Mouse (Mus musculus) midbrain, embryonic 16.5 days (tissue): ENCODE measurements at regions not wholly inside any gene's neighbourhood (a gene's known extent, or its start where the extent isn't known, plus 50 kb on each side); places are given as distances from the start of the nearest gene placed in this dataset.

ENCODE experiments used
- ATAC-seq: fragments of 200-750 bp; cut with Nextera tagmentation; 2 replicates; pipeline ENCODE4 v1.8.0; 2017; ENCODE audit warnings: moderate TSS enrichment
- H3K27ac ChIP-seq: fragments of 300-500 bp; sonication (generic); 2 replicates; pipeline ENCODE4 v1.5.1; 2014; ENCODE audit warnings: mild to moderate bottlenecking, low read length, mixed read lengths
- H3K27me3 ChIP-seq: fragments of 300-500 bp; sonication (generic); 2 replicates; pipeline ENCODE4 v1.6.1; 2014; ENCODE audit warnings: low read depth, low read length, mixed read lengths; ENCODE audit not compliant: control insufficient read depth, insufficient read depth
- H3K36me3 ChIP-seq: fragments of 300-500 bp; sonication (generic); 2 replicates; pipeline ENCODE4 v1.6.1; 2014; ENCODE audit warnings: mild to moderate bottlenecking, low read length, moderate library complexity, mixed read lengths; ENCODE audit not compliant: control insufficient read depth, insufficient read depth
- H3K4me1 ChIP-seq: fragments of 300-500 bp; sonication (generic); 2 replicates; pipeline ENCODE4 v1.6.1; 2014; ENCODE audit warnings: mild to moderate bottlenecking, low read length, mixed read lengths; ENCODE audit not compliant: control insufficient read depth, insufficient read depth
- H3K4me2 ChIP-seq: fragments of 300-500 bp; sonication (generic); 2 replicates; pipeline ENCODE4 v1.6.1; 2014; ENCODE audit warnings: mild to moderate bottlenecking, low read length, mixed read lengths
- H3K4me3 ChIP-seq: fragments of 300-500 bp; sonication (generic); 2 replicates; pipeline ENCODE4 v1.5.1; 2014; ENCODE audit warnings: low read depth, mild to moderate bottlenecking, low read length, moderate library complexity, mixed read lengths
- H3K9ac ChIP-seq: fragments of 300-500 bp; sonication (generic); 2 replicates; pipeline ENCODE4 v1.6.1; 2014; ENCODE audit warnings: low read depth, low read length, mixed read lengths
- H3K9me3 ChIP-seq: fragments of 300-500 bp; sonication (generic); replicated peaks from 2 replicates; pipeline ENCODE4 v1.6.1; 2014; ENCODE audit warnings: mild to moderate bottlenecking, low read length, mixed read lengths; ENCODE audit not compliant: control insufficient read depth, poor library complexity, severe bottlenecking
- WGBS: fragments of 180-500 bp; shearing (Covaris S2); extraction: QIAGEN DNeasy Blood & Tissue Kit; methylation state at CpG from one replicate; pipeline ENCODE4 v1.1.7; 2014; 5-methylcytosine and 5-hydroxymethylcytosine counted together

DNA sequence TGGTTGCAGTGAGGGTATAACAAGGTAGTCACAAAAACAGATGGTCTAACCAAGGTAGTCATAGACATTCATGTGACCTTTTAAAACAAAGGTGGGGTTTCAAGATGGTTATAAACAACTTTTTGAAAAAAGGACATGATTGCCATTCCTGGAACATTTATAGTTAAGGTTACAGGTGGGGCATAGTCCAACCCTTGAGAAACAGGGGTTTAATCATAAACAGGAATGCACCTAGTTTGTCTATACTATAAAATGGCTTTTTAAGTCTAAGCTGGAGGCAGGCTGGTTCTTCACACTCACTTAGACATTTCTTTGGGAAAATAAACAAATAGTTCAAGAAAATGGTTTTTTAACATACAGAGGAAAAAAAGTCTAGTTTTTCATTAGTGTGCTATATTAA is 525.7 kb upstream of the Atp2b1 start:
- no peak for ATAC-seq
- Histone ChIP-seq H3K4me2 (no peak overlapping the region), H3K4me3 (no peak overlapping the region), H3K9ac (no peak overlapping the region), H3K27ac (no peak overlapping the region), H3K9me3 (no peaks in the 10 kb centered on the region), H3K4me1 (no peaks in the 10 kb centered on the region), H3K27me3 (no peaks in the 10 kb centered on the region), H3K36me3 (no peaks in the 10 kb centered on the region)

DNA sequence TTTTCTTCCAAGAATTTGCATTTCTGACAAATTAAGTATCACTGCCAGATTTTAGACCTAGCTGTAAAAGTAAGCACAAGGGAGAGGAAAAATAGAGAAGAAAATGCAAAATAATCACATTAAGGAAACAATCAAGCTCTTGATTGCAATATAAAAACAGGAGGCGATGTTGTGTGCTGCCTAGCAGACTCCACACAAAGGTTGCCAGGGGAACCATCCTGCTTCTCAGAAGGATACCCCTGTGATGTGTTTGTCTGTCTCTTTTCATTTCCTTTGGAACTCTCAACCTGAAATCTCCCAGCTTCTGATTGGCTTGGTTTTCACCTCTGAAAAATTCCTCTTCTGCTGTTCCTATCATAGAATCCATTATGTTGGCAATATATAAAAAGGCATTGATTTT is 514.3 kb upstream of the Atp2b1 start:
- Histone ChIP-seq H3K4me2 (0 out of 2 replicates have a peak overlapping the region, but pooled peaks have one; percentile 5), H3K4me1 (0 out of 2 replicates have a peak, but pooled peaks cover 2% of the 10 kb centered on the region), H3K36me3 (no peaks in the 10 kb centered on the region), H3K9ac (no peak overlapping the region), H3K27ac (no peak overlapping the region), H3K9me3 (no peaks in the 10 kb centered on the region), H3K4me3 (no peak overlapping the region), H3K27me3 (no peaks in the 10 kb centered on the region)
- WGBS = 3% methylated on average over 1 of the region's 1 CpGs
- ATAC-seq = peak; percentile 89; the same call in 1 of the 2 replicates

DNA sequence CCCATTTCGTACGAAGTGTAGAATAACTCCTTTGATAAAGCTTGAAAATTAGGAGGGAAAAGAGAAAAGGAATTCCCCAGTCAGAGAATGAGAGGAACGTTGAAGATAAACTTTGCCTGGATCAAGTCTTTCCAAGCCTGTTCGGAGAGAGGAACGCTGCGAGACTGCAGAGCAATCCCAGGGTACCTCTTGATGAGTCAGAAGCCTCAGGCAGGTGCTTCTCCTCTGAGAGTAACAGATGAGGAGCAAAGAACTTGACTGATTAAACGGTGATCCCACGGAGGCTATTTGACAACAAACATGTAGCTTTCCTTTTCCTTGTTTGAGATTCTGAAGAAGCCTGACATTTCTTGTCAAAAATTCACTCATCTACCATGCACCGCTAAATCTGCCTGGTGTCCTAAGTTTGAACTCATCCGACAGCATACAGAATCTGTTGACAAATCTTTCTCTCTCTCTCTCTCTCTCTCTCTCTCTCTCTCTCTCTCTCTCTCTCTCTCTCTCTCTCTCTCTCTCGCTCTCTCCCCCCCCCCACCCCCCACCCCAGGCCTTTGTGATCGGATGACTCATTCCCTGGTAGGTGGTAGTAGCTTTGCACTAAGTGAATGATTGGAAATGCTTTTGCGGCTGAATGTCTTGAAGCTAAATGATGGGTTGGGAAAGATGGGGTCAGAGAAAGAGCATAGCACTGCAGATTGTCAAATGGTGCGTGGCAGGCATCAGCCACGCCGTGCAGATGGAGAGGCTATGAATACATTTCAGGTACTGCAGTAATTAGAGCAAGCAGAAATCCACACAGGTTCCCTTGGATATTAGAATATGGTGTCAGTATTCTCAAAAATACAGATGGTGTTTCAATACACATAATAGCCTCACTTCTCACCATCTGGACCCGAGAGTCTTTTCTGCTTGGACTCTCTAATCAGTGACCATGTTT is 496.1 kb upstream of the Atp2b1 start:
- Histone ChIP-seq H3K27ac (no peak overlapping the region), H3K4me2 (no peak overlapping the region), H3K27me3 (no peaks in the 10 kb centered on the region), H3K9me3 (no peaks in the 10 kb centered on the region), H3K36me3 (no peaks in the 10 kb centered on the region), H3K9ac (no peak overlapping the region), H3K4me1 (peaks cover 5% of the 10 kb centered on the region; the same call in 1 of the 2 replicates), H3K4me3 (no peak overlapping the region)
- WGBS = 48% methylated on average over 16 of the region's 17 CpGs
- ATAC-seq = peak; percentile 66; the same call in 1 of the 2 replicates

DNA sequence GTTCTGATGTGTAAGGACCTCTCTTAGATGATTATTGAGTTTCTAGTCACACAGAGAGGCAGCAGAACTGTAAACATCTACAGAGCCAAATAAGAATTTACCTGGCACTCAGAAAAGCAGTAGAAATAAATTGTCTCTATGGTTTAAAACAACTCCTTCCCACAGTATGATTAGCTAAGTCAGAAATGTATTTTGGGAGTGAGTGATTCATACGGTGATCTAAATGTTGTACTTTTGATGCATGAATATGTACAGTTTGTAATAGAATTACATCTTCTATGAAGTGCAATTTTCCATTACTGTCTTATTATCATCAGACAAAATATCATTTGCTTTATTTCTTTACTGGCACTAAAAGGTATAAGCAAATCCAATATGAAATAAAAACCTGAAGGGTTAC is 489.8 kb upstream of the Atp2b1 start:
- Histone ChIP-seq H3K27me3 (no peaks in the 10 kb centered on the region), H3K9me3 (no peaks in the 10 kb centered on the region), H3K9ac (no peak overlapping the region), H3K27ac (no peak overlapping the region), H3K4me3 (no peak overlapping the region), H3K4me2 (no peak overlapping the region), H3K36me3 (no peaks in the 10 kb centered on the region), H3K4me1 (no peaks in the 10 kb centered on the region)
- 91% methylated on average over 1 of the region's 1 CpGs for WGBS
- ATAC-seq = no peak

DNA sequence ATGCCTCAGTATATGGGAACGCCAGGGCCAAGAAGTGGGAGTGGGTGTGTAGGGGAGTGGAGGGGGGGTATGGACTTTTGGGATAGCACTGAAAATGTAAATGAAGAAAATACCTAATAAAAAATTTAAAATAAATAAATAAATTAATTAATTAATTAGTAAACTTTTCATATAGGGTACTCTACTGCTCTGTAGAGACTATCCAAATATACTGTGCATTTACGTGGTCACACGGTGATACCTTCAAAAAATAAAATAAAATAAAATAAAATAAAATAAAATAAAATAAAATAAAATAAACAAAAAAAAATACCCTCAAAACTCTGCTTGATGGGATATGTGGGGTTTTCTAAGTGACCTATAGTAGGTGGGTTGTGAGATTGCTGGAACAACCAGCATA is 479.2 kb upstream of the Atp2b1 start:
- no peak overlapping the region for H3K4me3 ChIP-seq
- H3K36me3 ChIP-seq = no peaks in the 10 kb centered on the region
- no peaks in the 10 kb centered on the region for H3K9me3 ChIP-seq
- H3K9ac ChIP-seq = no peak overlapping the region
- 98% methylated on average over 3 of the region's 3 CpGs for WGBS
- no peak for ATAC-seq
- no peaks in the 10 kb centered on the region for H3K4me1 ChIP-seq
- no peak overlapping the region for H3K4me2 ChIP-seq
- H3K27ac ChIP-seq = no peak overlapping the region
- H3K27me3 ChIP-seq = no peaks in the 10 kb centered on the region

DNA sequence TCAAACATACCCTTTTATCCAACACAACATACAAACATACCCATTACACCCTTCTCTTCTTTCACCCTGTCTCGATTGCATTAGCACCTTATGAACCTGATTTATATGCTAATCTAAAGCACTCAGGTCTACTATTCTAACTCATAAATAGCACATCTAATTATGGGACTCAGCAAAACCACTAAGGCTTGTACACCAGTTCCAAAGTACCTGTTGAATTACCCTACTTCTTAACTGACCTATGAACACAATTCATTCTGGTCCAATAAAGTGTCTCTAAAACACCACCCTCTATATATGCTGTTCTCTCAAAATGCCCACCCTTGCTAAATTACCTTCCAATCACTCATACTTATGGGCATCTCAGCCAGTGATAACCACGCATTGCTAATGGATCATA is 452.7 kb upstream of the Atp2b1 start:
- H3K27me3 ChIP-seq = no peaks in the 10 kb centered on the region
- WGBS = 85% methylated on average over 2 of the region's 2 CpGs

DNA sequence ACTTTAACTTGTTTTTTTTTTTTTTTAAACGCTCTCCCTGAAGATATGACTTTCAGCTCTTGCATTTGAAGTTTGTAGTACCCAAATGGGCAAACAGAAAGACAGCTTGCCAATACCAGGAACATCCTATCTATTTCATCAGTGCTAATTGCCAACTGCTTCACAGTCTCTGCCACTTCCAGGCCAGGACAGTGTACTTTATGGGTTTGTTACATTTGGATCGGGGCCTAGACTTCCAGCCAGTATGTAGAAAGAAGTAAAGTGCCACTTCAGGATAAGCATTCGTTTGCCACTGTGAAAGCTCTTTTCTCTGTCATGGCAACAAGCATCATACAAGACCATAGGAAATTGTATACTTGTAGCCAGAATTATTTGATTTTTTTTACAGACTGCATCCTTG is 439.6 kb upstream of the Atp2b1 start:
- H3K4me3 ChIP-seq = no peak overlapping the region
- 78% methylated on average over 3 of the region's 3 CpGs for WGBS
- H3K27me3 ChIP-seq = no peaks in the 10 kb centered on the region
- no peaks in the 10 kb centered on the region for H3K36me3 ChIP-seq
- no peak overlapping the region for H3K27ac ChIP-seq
- no peak for ATAC-seq
- no peak overlapping the region for H3K9ac ChIP-seq
- H3K4me2 ChIP-seq = no peak overlapping the region
- no peaks in the 10 kb centered on the region for H3K9me3 ChIP-seq
- no peaks in the 10 kb centered on the region for H3K4me1 ChIP-seq

More for the DNA sequence above, 452.7 kb upstream of the Atp2b1 start:
- Histone ChIP-seq H3K4me2 (no peak overlapping the region), H3K4me1 (no peaks in the 10 kb centered on the region), H3K9me3 (no peaks in the 10 kb centered on the region), H3K27ac (no peak overlapping the region), H3K4me3 (no peak overlapping the region), H3K36me3 (no peaks in the 10 kb centered on the region), H3K9ac (no peak overlapping the region)
- no peak for ATAC-seq

DNA sequence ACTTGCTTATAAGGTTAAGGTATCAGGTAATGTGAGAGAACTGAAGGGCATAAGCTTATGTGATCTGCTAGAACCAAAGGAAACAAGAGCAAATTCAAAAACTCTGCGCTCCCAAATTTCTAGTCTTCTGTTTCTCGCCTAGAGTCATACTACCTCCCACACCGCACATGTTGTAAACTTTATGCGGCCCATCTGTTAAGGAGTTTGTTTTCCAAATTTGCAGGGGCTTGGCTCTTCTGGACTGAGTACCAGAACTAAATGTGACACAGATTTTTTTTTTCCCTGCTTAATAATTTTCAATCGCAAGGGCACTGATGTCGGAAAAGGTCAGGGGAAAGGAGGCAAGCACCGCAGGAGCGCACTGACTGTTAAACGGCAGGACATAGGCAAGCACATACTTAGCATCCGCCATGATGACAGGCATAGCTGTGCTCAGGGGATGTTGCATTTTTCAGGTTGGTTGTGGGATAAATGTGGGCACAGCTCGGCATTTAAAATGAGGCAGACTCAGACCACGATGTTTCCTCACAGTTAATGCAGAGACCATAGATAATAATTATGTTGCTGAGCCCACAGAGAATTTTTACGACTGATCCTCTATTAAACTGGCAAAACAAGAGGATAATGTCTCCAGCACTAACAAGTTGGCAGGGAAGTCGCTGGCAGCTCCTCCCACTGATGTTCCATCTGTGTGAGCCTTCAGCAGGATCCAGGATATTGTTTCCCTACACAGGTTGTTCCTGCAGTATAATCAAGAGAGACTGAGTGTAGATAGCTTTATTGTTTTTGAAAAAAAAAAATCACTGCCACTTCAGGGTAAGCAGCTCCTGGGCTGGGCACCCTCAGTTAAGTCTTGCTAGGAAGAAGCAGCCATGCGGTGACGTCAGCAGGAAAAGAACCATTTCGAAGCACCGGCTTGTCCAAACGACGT is 428.2 kb upstream of the Atp2b1 start:
- Histone ChIP-seq H3K27ac (no peak overlapping the region), H3K9ac (no peak overlapping the region), H3K27me3 (no peaks in the 10 kb centered on the region), H3K4me1 (no peaks in the 10 kb centered on the region), H3K4me3 (no peak overlapping the region), H3K36me3 (no peaks in the 10 kb centered on the region), H3K4me2 (no peak overlapping the region), H3K9me3 (no peaks in the 10 kb centered on the region)
- ATAC-seq = no peak
- 85% methylated on average over 20 of the region's 20 CpGs for WGBS

DNA sequence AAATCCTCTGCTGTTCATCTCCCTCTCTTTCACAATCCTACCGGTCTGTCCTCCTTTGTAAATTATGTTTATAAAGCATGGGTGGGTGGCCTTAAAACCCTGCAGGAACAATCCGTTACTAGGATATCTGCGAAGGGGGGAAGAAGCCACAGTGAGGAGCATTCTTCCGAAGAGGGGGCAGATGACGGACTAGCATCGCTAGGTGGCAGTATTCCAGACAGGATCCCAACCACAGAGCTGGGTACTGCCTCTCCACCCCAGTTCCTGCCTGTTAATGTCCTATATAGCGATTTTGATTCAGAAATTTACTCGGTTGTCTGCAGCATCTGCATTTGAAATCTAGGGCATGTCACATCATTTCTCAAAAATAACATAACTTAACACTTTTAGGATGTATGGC is 419.9 kb upstream of the Atp2b1 start:
- Histone ChIP-seq H3K36me3 (no peaks in the 10 kb centered on the region), H3K9ac (no peak overlapping the region), H3K27me3 (no peaks in the 10 kb centered on the region), H3K4me3 (no peak overlapping the region), H3K4me2 (0 out of 2 replicates have a peak overlapping the region, but pooled peaks have one; percentile 21), H3K27ac (no peak overlapping the region), H3K4me1 (no peaks in the 10 kb centered on the region), H3K9me3 (no peaks in the 10 kb centered on the region)
- ATAC-seq = no peak
- WGBS = 9% methylated on average over 8 of the region's 8 CpGs
